Mouse (Mus musculus): ENCODE results near the gene Rab17. TPM values are rescaled to one million over a fixed set of nuclear protein-coding genes. Genes with fewer than 3 reads are reported as not detected.

Rab17 gene
- 0.12 and 0.41 TPM in 2 replicates for polyA plus RNA-seq (2015; fragmentation: Nextera tagmentation; extraction: Ambion mirVana)

GRCm38 (mm10) chr1:90969347-90969784, at the start of gene Rab17:
Rab17 (minus strand) TSS chr1:90969661.

GRCm38 (mm10) chr1:90998268-90998890, 28.9 kb upstream of the Rab17 start, which contains the start of gene Lrrfip1:
Lrrfip1 (plus strand) TSS chr1:90998737.

GRCm38 (mm10) chr1:90952808-90953207, 16.7 kb downstream of the Rab17 start, which contains the start of gene Prlh:
Prlh (plus strand) TSS chr1:90953108.

GRCm38 (mm10) chr1:90914948-90915569, 54.4 kb downstream of the Rab17 start, which contains the start of gene Mlph:
Mlph (plus strand) TSS chr1:90915085.

Other genes starting within 250 kb of the Rab17 start
- gene Col6a3, start 125.7 kb downstream of the Rab17 start, polyA plus RNA-seq (2015; fragmentation: Nextera tagmentation; extraction: Ambion mirVana), result 107 and 133 TPM in 2 replicates
- 0.44 and 0.63 TPM in 2 replicates for gene Mlph, start 54.6 kb downstream of the Rab17 start, polyA plus RNA-seq (2015; fragmentation: Nextera tagmentation; extraction: Ambion mirVana)
- not detected in 2 replicates for gene Prlh, start 16.6 kb downstream of the Rab17 start, polyA plus RNA-seq (2015; fragmentation: Nextera tagmentation; extraction: Ambion mirVana)
- gene Lrrfip1, start 29.1 kb upstream of the Rab17 start, polyA plus RNA-seq (2015; fragmentation: Nextera tagmentation; extraction: Ambion mirVana), result 144 and 149 TPM in 2 replicates
- gene Rbm44, start 175.4 kb upstream of the Rab17 start, polyA plus RNA-seq (2015; fragmentation: Nextera tagmentation; extraction: Ambion mirVana), result 0.42 and 0.61 TPM in 2 replicates
- 76.1 and 97.4 TPM in 2 replicates for gene Ramp1, start 210.2 kb upstream of the Rab17 start, polyA plus RNA-seq (2015; fragmentation: Nextera tagmentation; extraction: Ambion mirVana)

Data from skeletal muscle tissue, postnatal 0 days (tissue).